Mouse (Mus musculus) retina, embryonic 14.5 days (tissue): ENCODE measurements around the gene Cdh13.
A peak's percentile ranks its signal among the peaks of the same experiment; 100 is the strongest.
"Not testable (repeated sequence)": the region's sequence is repeated elsewhere in the genome, so short reads cannot be mapped to it uniquely, and the experiment has no call there.

Experiments used
- DNase-seq: peaks from one replicate; pipeline ENCODE4 v3.0.0-alpha.2; 2015; ENCODE audit warnings: low spot score

The Cdh13 gene

DNA sequence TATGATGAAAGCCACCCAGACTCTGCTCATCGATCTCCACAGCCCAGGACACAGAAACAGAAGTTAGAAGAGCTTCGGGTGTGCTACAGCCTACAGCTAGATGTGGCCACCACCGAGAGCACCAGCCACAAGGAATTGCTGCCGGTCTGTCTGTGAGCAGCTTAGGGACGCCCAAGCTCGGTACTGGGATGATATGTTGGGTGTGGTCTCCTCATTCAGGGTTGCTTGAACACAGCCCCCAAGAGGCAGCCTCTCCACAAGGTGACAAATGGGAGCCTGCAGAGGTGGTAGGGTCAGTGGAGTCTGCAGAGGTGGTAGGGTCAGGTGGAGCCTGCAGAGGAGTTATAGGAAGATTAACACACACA lies 1070.1 kb downstream of the Cdh13 start:
- DNase-seq = no peak

DNA sequence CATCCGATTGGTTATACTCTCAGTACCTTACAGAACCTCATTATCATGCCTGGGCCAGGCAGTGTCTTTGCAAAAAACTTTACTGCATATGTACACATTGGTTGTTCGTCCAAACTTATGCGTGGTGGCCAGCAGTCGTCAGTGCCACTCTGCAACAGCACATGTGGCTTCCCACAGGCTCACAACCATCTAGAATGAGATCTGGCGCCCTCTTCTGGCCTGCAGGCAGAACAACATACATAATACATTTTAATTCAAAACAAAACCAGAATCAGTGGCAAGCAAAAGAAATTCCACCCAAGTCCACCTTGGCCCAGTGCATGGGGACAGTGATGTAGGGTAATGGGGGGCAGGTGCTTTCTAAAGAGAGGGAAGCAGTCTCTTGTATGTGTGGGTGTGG lies 1073.1 kb downstream of the Cdh13 start:
- not testable (repeated sequence) for DNase-seq

DNA sequence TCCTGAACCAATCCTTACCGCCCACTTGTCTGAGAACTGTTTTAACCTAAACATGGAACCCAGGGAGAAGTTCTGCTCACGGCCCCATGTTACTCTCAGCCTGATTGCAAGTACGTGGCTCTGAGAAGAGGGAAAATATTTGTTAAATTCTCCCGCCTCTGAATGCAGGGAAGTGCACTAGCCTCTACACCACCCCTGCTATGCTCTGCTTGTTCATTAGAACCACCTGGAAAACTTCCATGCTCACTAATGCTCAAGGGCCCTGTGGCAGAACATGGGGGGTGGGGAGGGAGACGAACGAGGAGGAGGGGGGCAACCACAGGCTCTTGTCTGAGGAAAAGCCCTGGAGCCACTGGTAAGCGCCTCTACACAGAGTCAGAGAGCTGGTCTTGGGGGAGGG lies 1074.6 kb downstream of the Cdh13 start:
- no peak for DNase-seq

DNA sequence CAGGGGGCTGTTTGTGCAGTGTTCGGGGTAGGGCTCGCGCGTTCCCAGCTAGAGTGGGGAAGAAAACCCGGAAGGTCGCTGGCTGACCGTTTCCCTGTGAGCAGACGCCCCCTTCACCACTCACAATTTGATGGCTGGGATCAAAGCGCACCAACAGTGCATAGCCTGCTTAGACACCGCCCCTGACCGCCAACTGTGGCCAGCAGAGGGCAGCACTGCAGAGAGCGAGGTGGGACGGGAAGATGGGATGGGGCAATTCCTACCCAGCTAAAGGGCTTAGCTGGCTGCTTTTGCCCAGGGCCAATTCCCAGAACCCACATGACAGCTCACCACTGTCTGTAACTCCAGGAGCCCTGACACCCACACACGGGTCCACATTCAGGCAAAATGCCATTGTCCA lies 1075.3 kb downstream of the Cdh13 start:
- peak; percentile 57 for DNase-seq

- DNase-seq = no peak
These were observed 1077.3 kb downstream of the Cdh13 start for GRCm38 (mm10) chr8:119360686-119361295.
